15 mouse cellular contexts compared by ENCODE assay signal in the genomic region with DNA sequence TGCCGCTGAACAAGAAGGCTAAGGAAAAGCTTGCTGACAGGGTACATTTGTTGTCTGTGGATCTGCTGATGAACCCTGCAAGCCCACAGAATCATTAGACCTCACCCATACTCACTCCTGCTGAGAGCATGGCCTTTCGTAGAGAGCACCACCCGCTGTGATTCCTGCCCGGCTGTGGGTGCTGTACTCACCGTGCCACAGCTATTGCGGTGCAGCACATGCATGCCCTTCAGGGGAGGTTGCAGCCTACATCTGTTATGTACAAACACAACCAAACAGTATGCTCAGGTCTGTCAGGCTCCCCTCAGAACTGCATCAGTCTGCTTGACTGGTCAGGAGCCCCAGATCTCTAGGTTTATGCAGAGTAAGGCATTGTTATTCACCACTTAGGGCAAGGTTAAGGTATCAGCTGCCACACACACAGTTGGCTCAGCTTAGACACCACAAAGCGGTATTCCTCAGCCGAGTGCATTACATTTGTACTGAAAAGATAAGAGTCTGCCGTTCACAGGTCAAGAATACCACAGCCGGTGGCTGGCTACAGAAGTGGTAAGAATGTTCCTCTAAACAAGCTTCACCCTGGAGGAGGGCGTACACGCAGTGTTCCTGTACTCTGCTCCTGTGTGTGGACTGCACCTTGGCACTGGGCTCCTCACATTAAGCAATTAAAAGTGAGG. TPM values are rescaled to one million over a fixed set of nuclear protein-coding genes. Genes with fewer than 3 reads are reported as not detected.
A peak's percentile ranks its signal among the peaks of the same experiment; 100 is the strongest.
DNase-seq lines count a peak whose midpoint lies in the region; ATAC-seq lines count a peak whose summit lies in the region.
"Had no signal": no experiment of that assay in that cellular context is flagged by ENCODE, and none has a peak within 500 bp of the region (broad histone marks: within the 10 kb centered on the region; RNA-seq: fewer than 3 reads in every experiment).

No protein-coding gene starts in this region.

- H3K4me1 ChIP-seq in kidney, embryonic 14.5 days (ENCODE audit: control insufficient read depth, insufficient read depth, low read length): no peaks in the 10 kb centered on the region
- H3K4me1 ChIP-seq: embryonic facial prominence, embryonic 15.5 days; hindbrain, embryonic 13.5 days; kidney, embryonic 15.5 days had no signal

- ATAC-seq in kidney, embryonic 14.5 days (ENCODE audit: low FRiP score, low TSS enrichment): peak; percentile 6; the same call in 1 of the 2 replicates
- ATAC-seq in granulocyte monocyte progenitor cell, adult 5-6 weeks (replicated peaks; ENCODE audit: poor library complexity, severe bottlenecking): peak; percentile 22; the same call in 1 of the 2 replicates
- ATAC-seq in megakaryocyte, adult 5-6 weeks (ENCODE audit: poor library complexity, severe bottlenecking): 0 out of 2 replicates have a peak, but pooled peaks have one; percentile 33

- no peaks in the 10 kb centered on the region for H3K27me3 ChIP-seq in kidney, embryonic 14.5 days (ENCODE audit: control insufficient read depth, insufficient read depth, low read length)
- H3K27me3 ChIP-seq: embryonic facial prominence, embryonic 15.5 days; hindbrain, embryonic 13.5 days; kidney, embryonic 15.5 days; limb, embryonic 12.5 days had no signal

- H3K4me3 ChIP-seq in kidney, embryonic 14.5 days (ENCODE audit: low read length): no peak overlapping the region
- H3K4me3 ChIP-seq: embryonic facial prominence, embryonic 15.5 days; hindbrain, embryonic 13.5 days; kidney, embryonic 15.5 days; limb, embryonic 12.5 days had no signal

- H3K4me2 ChIP-seq in kidney, embryonic 14.5 days (replicated peaks; ENCODE audit: low read depth, low read length): no peak overlapping the region
- H3K4me2 ChIP-seq: embryonic facial prominence, embryonic 15.5 days; hindbrain, embryonic 13.5 days; kidney, embryonic 15.5 days; limb, embryonic 12.5 days had no signal

- no peak overlapping the region for H3K27ac ChIP-seq in kidney, embryonic 14.5 days (ENCODE audit: low read depth, low read length)
- H3K27ac ChIP-seq: embryonic facial prominence, embryonic 15.5 days; hindbrain, embryonic 13.5 days; kidney, embryonic 15.5 days; limb, embryonic 12.5 days had no signal

- no peak overlapping the region for H3K9ac ChIP-seq in kidney, embryonic 14.5 days (ENCODE audit: low read depth, low read length)
- H3K9ac ChIP-seq: embryonic facial prominence, embryonic 15.5 days; hindbrain, embryonic 13.5 days; kidney, embryonic 15.5 days; limb, embryonic 12.5 days had no signal

- no peaks in the 10 kb centered on the region for H3K9me3 ChIP-seq in kidney, embryonic 14.5 days (ENCODE audit: control insufficient read depth, low read length)
- H3K9me3 ChIP-seq: embryonic facial prominence, embryonic 15.5 days; hindbrain, embryonic 13.5 days; kidney, embryonic 15.5 days; limb, embryonic 12.5 days had no signal

- H3K36me3 ChIP-seq in kidney, embryonic 14.5 days (ENCODE audit: control insufficient read depth, insufficient read depth, low read length): peaks cover 86% of the 10 kb centered on the region

- WGBS in kidney, embryonic 14.5 days: 93% methylated on average over 12 of the region's 12 CpGs

- no peak for DNase-seq in kidney, adult 9 months
- peak; percentile 66 for DNase-seq in ZHBTc4 (ENCODE audit: low read depth, low spot score)
- no peak for DNase-seq in adrenal gland, postnatal 4 days (ENCODE audit: low spot score in 2 of 2)
- DNase-seq in adrenal gland, adult (ENCODE audit: inconsistent age in 2 of 2, low spot score in 1 of 2): no peak
- DNase-seq: cerebellum, postnatal 36 days; layer of hippocampus, adult 9-11 months; lung, postnatal 36 days; right cerebral cortex, postnatal 25 days had no signal

RNA-seq across cellular contexts. Expression of a gene that starts 33.4 kb away (rescaled TPM):
- 30.9 and 50.1 TPM in 2 replicates for polyA plus RNA-seq in kidney, embryonic 14.5 days (2014; fragmentation: Nextera tagmentation; extraction: Ambion mirVana)
- total RNA-seq in granulocyte monocyte progenitor cell, adult 5-6 weeks (2014; fragmentation: Nextera tagmentation): 33.0 and 42.1 TPM in 2 replicates
- total RNA-seq in granulocyte monocyte progenitor cell, adult 5-6 weeks (2017): 12.1 and 23.5 TPM in 2 replicates
- total RNA-seq in megakaryocyte, adult 5-6 weeks (2015): 14.7 and 16.7 TPM in 2 replicates
- total RNA-seq in megakaryocyte, adult 5-6 weeks (2017): 10.8 and 11.0 TPM in 2 replicates
- 10 to 100 TPM; 41.0 to 49.2 TPM for total RNA-seq in adrenal gland, postnatal 4 days (2021)

RNA-seq across cellular contexts. Expression of a gene that starts 33.5 kb away (rescaled TPM):
- 31.0 and 43.2 TPM in 2 replicates for polyA plus RNA-seq in kidney, embryonic 14.5 days (2014; fragmentation: Nextera tagmentation; extraction: Ambion mirVana)
- 26.5 and 29.3 TPM in 2 replicates for total RNA-seq in granulocyte monocyte progenitor cell, adult 5-6 weeks (2014; fragmentation: Nextera tagmentation)
- total RNA-seq in granulocyte monocyte progenitor cell, adult 5-6 weeks (2017): 18.6 and 23.7 TPM in 2 replicates
- 8.1 and 9.1 TPM in 2 replicates for total RNA-seq in megakaryocyte, adult 5-6 weeks (2015)
- 13.4 and 16.0 TPM in 2 replicates for total RNA-seq in megakaryocyte, adult 5-6 weeks (2017)
- 10 to 100 TPM; 18.4 to 18.8 TPM for total RNA-seq in adrenal gland, postnatal 4 days (2021)
